Mouse (Mus musculus) gastrocnemius, adult 2 months (tissue): ENCODE measurements at regions not wholly inside any gene's neighbourhood (a gene's known extent, or its start where the extent isn't known, plus 50 kb on each side); places are given as distances from the start of the nearest gene placed in this dataset.

Experiments
- DNase-seq: peaks from one replicate; pipeline ENCODE4 v3.0.0; 2022
- H3K27ac ChIP-seq: fragments of 200-600 bp; 2 replicates; pipeline ENCODE4 v1.8.1; 2022; ENCODE audit warnings: mild to moderate bottlenecking
- H3K4me3 ChIP-seq: fragments of 200-600 bp; 2 replicates; pipeline ENCODE4 v1.8.1; 2022; ENCODE audit warnings: mild to moderate bottlenecking, moderate library complexity
- CTCF ChIP-seq: fragments of 200-600 bp; IDR thresholded peaks from 2 replicates; pipeline ENCODE4 v1.8.1; 2022; ENCODE audit warnings: antibody characterized with exemption, mild to moderate bottlenecking, moderate library complexity
- intact Hi-C: fragments of 180-260 bp; cut with DNase I; formaldehyde crosslinking; loops from one replicate; pipeline ENCODE4 v1.15.1; 2025

GRCm38 (mm10) chr13:83046571-83047123, 457.2 kb upstream of the Mef2c start:
- intact Hi-C loops, result no loop called here
- no peak overlapping the region for H3K27ac ChIP-seq
- H3K4me3 ChIP-seq, result no peak overlapping the region
- TF ChIP-seq CTCF, result no peak
- DNase-seq, result no peak

GRCm38 (mm10) chr13:83055865-83056264, 448.0 kb upstream of the Mef2c start:
- no peak overlapping the region for H3K27ac ChIP-seq
- H3K4me3 ChIP-seq, result no peak overlapping the region
- no peak for DNase-seq
- intact Hi-C loops, result no loop called here
- TF ChIP-seq CTCF, result no peak

- no peak for TF ChIP-seq CTCF
- Histone ChIP-seq H3K27ac (no peak overlapping the region), H3K4me3 (no peak overlapping the region)
- DNase-seq, result no peak
- intact Hi-C loops, result no loop called here
Measured at GRCm38 (mm10) chr13:83056415-83056814, 447.4 kb upstream of the Mef2c start.

GRCm38 (mm10) chr13:83064727-83065126, 439.1 kb upstream of the Mef2c start:
- DNase-seq, result peak; percentile 73
- no peak for TF ChIP-seq CTCF
- intact Hi-C loops, result loop anchor here (1.0 to 10.0 kb wide), 2 partner anchors 143 to 420 kb away; no protein-coding TSS in a partner anchor
- Histone ChIP-seq H3K4me3 (peak overlapping the region; percentile 14; the same call in 1 of the 2 replicates), H3K27ac (peak overlapping the region; percentile 76)

GRCm38 (mm10) chr13:83065201-83065600, 438.6 kb upstream of the Mef2c start:
- intact Hi-C loops, result loop anchor here (1.0 to 10.0 kb wide), 2 partner anchors 142 to 420 kb away; no protein-coding TSS in a partner anchor
- Histone ChIP-seq H3K4me3 (peak overlapping the region; percentile 6; the same call in 1 of the 2 replicates), H3K27ac (peak overlapping the region; percentile 76)
- TF ChIP-seq CTCF, result no peak
- DNase-seq, result no peak

GRCm38 (mm10) chr13:83066115-83066753, 437.6 kb upstream of the Mef2c start:
- intact Hi-C loops, result loop anchor here (10.0 kb wide), 1 partner anchor 419 kb away; no protein-coding TSS in a partner anchor
- Histone ChIP-seq H3K27ac (peak overlapping the region; percentile 76), H3K4me3 (no peak overlapping the region)
- DNase-seq, result peak; percentile 25
- TF ChIP-seq CTCF, result no peak

GRCm38 (mm10) chr13:83067496-83067895, 436.3 kb upstream of the Mef2c start:
- Histone ChIP-seq H3K4me3 (no peak overlapping the region), H3K27ac (no peak overlapping the region; the same call in 1 of the 2 replicates)
- intact Hi-C loops, result loop anchor here (10.0 kb wide), 1 partner anchor 417 kb away; no protein-coding TSS in a partner anchor
- DNase-seq, result no peak
- no peak for TF ChIP-seq CTCF

GRCm38 (mm10) chr13:83068588-83068987, 435.2 kb upstream of the Mef2c start:
- peak; percentile 12; the same call in 1 of the 2 replicates for TF ChIP-seq CTCF
- intact Hi-C loops, result loop anchor here (10.0 kb wide), 1 partner anchor 416 kb away; no protein-coding TSS in a partner anchor
- no peak for DNase-seq
- H3K27ac ChIP-seq, result peak overlapping the region; percentile 12; the same call in 1 of the 2 replicates
- H3K4me3 ChIP-seq, result no peak overlapping the region

- no peak for TF ChIP-seq CTCF
- intact Hi-C loops, result loop anchor here (10.0 kb wide), 1 partner anchor 416 kb away; no protein-coding TSS in a partner anchor
- Histone ChIP-seq H3K4me3 (no peak overlapping the region), H3K27ac (no peak overlapping the region)
- no peak for DNase-seq
Measured at GRCm38 (mm10) chr13:83069293-83069692, 434.5 kb upstream of the Mef2c start.

GRCm38 (mm10) chr13:83072073-83072472, 431.8 kb upstream of the Mef2c start:
- H3K4me3 ChIP-seq, result no peak overlapping the region
- no peak for TF ChIP-seq CTCF
- H3K27ac ChIP-seq, result no peak overlapping the region
- DNase-seq, result no peak
- intact Hi-C loops, result no loop called here

GRCm38 (mm10) chr13:83074219-83074965, 429.4 kb upstream of the Mef2c start:
- Histone ChIP-seq H3K27ac (no peak overlapping the region), H3K4me3 (no peak overlapping the region)
- intact Hi-C loops, result no loop called here
- no peak for TF ChIP-seq CTCF
- no peak for DNase-seq

- Histone ChIP-seq H3K4me3 (no peak overlapping the region), H3K27ac (peak overlapping the region; percentile 58; the same call in 1 of the 2 replicates)
- 0 out of 2 replicates have a peak, but pooled peaks have one; percentile 9 for TF ChIP-seq CTCF
- no peak for DNase-seq
- intact Hi-C loops, result no loop called here
Measured at GRCm38 (mm10) chr13:83075320-83075877, 428.4 kb upstream of the Mef2c start.
